Mouse (Mus musculus) midbrain, embryonic 16.5 days (tissue): ENCODE measurements around the gene Olfr1312. TPM values are rescaled to one million over a fixed set of nuclear protein-coding genes. Genes with fewer than 3 reads are reported as not detected.

Experiments used
- polyA plus RNA-seq: library from polyadenylated mRNA; unstranded; fragments of >200 nt; fragmentation: Nextera tagmentation; extraction: Ambion mirVana; gene quantifications from 2 replicates; pipeline ENCODE4 v1.2.1, GENCODE M21; 2015

The Olfr1312 gene
- polyA plus RNA-seq, 1 experiment from 2014 or later: not detected

Other genes starting within 250 kb of the Olfr1312 start
- not detected in 2 replicates for gene Olfr1303, start 229.9 kb downstream of the Olfr1312 start, polyA plus RNA-seq
- gene Olfr1305, start 173.1 kb downstream of the Olfr1312 start, polyA plus RNA-seq: not detected in 2 replicates
- gene Olfr1306, start 134.0 kb downstream of the Olfr1312 start, polyA plus RNA-seq: not detected in 2 replicates
- gene Olfr1307, start 100.8 kb downstream of the Olfr1312 start, polyA plus RNA-seq: not detected in 2 replicates
- not detected in 2 replicates for gene Olfr1308, start 85.3 kb downstream of the Olfr1312 start, polyA plus RNA-seq
- not detected in 2 replicates for gene Olfr1309, start 60.0 kb downstream of the Olfr1312 start, polyA plus RNA-seq
- not detected in 2 replicates for gene Olfr1310, start 37.5 kb downstream of the Olfr1312 start, polyA plus RNA-seq
- not detected in 2 replicates for gene Olfr1311, start 25.8 kb downstream of the Olfr1312 start, polyA plus RNA-seq
- not detected in 2 replicates for gene Olfr1313, start 27.6 kb upstream of the Olfr1312 start, polyA plus RNA-seq
- not detected in 2 replicates for gene Olfr1314, start 46.5 kb upstream of the Olfr1312 start, polyA plus RNA-seq
- gene Olfr1315-ps1, start 65.2 kb upstream of the Olfr1312 start, polyA plus RNA-seq: not detected in 2 replicates
- not detected in 2 replicates for gene Olfr1316, start 84.7 kb upstream of the Olfr1312 start, polyA plus RNA-seq
- not detected in 2 replicates for gene Olfr1317, start 90.1 kb upstream of the Olfr1312 start, polyA plus RNA-seq
- 0.08 TPM in 1 of 2 replicates, not detected in the other for gene Olfr1318, start 104.0 kb upstream of the Olfr1312 start, polyA plus RNA-seq
- gene Lpcat4, start 189.2 kb upstream of the Olfr1312 start, polyA plus RNA-seq: 22.6 and 24.5 TPM in 2 replicates
- not detected in 2 replicates for gene Nutm1, start 209.1 kb upstream of the Olfr1312 start, polyA plus RNA-seq
- 153 and 155 TPM in 2 replicates for gene Nop10, start 211.7 kb upstream of the Olfr1312 start, polyA plus RNA-seq
- gene Slc12a6, start 215.6 kb upstream of the Olfr1312 start, polyA plus RNA-seq: 19.2 and 20.8 TPM in 2 replicates
- 0.08 TPM in 1 of 2 replicates, not detected in the other for gene Gm21985, start 216.1 kb upstream of the Olfr1312 start, polyA plus RNA-seq